Mouse (Mus musculus) adrenal gland, postnatal 10 days (tissue): ENCODE measurements at regions not wholly inside any gene's neighbourhood (a gene's known extent, or its start where the extent isn't known, plus 50 kb on each side); places are given as distances from the start of the nearest gene placed in this dataset.
"Not testable (repeated sequence)": the region's sequence is repeated elsewhere in the genome, so short reads cannot be mapped to it uniquely, and the experiment has no call there.

ENCODE experiments used
- DNase-seq: peaks from one replicate; pipeline ENCODE4 v3.0.0; 2021; ENCODE audit warnings: mixed read lengths

DNA sequence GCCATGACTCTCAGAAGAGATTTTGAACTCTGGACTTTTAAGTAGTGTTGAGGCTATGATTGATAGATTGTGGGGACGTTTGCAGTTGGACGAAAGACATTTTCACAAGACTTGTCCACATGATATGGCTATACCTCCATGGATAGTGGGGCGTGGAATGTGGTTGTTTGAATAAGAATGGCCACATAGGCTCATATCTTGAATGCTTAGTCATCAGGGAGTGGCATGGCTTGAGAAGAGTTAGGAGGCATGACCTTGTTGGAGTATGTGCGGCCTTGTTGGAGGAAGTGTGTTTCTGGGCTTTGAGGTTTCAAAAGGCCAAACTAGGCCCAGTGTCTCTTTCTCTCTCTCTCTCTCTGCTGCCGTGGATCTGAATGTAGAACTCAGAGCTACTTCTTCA, 204.7 kb upstream of the Pclo start:
- DNase-seq, result no peak

DNA sequence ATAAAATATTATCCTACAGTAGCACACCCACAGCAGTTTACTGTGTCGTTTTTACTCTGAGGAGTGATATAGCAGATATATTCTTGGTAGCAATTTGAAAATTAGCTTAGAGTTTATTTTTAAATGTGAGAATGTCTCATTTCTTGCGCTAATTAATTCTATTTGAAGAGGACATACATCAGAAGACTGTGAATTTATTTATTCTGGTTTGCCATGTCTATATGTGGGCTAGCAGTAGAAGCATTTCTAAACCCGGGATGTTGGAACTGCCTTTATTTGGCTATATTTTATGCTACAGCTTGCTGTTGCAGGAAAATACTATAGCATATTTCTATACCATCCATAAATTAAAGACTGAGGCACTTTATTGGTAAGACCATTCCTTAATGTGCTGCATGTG, 203.0 kb upstream of the Pclo start:
- DNase-seq, result no peak

DNA sequence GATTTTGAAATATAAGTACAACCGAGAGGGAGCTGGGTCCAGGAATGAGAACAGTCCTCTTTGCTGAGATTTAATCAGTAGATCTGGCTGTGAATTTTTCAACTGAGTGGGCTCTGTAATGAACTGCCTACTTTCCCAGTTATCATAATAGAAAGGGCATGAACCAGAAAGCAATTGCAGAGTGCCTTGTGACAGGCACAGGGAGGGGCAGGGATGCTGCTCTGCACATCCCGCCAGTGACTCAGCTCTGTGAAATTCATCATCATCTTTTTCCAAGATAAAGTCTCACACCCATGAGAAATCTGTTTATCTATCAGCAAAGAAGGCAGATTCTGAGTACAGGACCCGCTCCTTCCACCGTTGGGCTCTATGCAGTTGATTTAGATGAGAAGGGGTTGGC, 194.5 kb upstream of the Pclo start:
- no peak for DNase-seq

DNA sequence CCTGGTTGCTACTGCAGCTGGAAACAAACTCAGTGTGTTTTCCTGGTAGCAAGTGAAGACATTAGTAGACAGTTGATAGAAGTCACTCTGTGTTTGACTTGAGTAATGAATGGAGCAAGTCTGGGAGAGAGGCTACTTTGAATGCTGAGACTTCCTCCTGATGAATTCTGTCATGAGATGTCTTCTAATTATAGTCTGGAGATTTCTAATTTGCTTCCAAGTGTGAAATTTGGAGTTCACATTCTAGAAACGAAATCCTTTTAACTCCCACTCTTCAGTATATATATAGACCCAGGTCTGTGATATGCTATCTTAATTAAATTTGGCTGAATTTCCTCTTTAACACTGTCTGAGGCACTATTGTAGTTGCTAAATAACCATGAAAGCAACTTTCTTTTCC, 192.7 kb upstream of the Pclo start:
- no peak for DNase-seq

DNA sequence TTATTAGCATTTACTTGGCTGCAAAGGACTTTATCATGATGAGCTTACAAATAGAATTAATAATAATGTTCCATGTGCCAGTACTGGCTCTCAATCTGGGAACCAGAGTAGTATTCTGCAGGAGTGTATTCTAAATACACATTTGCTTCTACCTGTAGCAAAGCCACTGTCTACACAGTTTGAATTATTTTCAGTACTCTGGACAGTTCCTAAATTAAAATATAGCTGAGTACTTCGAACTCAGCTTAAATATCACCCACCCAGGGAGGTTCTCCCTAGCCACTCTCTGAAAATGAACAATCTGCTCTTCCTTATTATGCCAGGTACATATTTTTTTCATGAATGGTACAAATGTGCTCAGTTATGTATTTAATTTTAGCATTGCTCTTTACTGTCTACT, 154.3 kb upstream of the Pclo start:
- DNase-seq, result no peak

DNA sequence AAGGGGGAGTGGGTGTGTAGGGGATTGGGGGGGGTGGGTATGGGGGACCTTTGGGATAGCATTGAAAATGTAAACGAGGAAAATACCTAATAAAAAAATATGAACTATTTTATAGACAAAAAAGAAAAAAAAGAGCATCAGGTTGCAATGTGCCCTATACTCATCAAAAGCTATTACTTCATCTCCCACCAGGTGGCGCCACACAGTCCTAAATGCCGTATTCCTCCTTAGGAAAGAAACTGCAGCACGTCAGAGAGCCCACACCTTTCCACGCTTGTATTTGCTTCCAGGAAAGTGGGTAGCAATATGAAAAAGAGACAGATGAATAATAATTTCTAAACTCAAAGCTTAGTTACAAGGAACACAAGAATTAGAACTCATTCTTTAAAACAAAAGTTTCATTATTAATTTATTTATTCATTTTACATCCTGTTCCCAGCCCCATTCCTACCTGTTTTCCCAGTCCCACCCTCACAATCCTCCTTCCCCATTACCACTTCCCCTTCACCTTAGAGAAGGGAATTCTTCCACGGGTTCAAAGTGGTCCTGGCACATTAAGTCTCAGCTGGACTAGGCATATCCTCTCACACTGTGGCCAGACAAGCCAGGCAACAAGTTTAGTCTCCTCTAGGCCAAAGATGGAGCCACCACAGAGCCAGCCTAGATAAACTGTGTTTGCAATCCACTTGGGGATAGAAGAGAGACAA, 125.4 kb upstream of the Pclo start:
- peak; percentile 72 for DNase-seq

DNA sequence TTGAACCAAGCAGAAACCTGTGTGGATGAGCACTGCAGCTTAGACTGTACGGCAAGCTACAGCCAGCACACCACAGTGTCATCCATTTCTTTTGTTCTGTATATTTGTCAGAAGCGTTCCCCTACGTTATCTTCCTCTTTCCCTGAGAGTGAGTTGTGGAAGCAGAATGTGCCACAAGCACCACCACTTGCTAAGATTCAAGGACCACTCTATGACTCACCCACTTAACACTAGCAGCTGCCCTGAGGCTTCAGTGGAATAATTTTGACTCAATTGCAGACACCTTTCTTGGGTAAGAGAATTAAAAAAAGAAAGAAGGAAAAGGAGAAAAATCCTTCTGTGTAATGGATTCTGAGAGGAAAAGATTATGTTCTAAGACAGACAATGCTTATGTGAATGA, 122.9 kb upstream of the Pclo start:
- no peak for DNase-seq

DNA sequence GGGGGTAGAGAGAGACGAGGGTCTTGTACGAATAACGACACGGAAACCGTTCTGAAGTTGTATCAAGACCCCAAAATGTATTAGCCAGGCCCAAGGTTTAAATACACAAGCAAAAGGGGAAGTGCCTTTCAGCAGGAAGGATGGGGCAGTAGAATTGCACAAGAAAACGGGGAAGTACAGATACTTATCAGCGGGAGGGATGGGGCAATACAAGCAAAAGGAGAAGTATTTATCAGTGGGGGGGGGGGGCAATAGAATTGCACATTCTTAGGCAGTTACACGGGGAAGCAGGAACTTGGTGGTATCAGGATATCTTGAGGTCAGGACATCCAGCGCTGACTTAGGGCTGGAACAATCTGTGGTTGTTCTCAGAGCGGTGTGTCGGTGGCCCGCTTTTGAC, 111.3 kb upstream of the Pclo start:
- not testable (repeated sequence) for DNase-seq

DNA sequence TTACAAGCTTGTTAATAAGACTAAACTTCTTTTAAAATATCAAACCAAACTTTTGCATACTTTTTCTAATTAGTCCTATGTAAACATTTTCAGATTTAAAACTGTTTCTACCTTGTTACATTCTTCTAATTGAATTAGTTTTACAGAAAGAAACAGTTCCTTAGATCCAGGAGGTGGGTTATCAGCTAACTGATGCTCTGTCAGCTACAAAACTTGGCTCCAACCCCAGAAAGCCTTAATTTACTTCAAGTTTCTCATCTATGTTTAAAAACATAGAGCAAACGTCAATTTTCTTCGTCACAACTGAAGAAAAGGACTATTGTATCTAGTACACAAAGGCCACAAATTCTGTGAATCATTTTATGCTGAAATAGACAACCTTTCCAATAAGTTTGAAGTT, 110.4 kb upstream of the Pclo start:
- DNase-seq, result no peak

DNA sequence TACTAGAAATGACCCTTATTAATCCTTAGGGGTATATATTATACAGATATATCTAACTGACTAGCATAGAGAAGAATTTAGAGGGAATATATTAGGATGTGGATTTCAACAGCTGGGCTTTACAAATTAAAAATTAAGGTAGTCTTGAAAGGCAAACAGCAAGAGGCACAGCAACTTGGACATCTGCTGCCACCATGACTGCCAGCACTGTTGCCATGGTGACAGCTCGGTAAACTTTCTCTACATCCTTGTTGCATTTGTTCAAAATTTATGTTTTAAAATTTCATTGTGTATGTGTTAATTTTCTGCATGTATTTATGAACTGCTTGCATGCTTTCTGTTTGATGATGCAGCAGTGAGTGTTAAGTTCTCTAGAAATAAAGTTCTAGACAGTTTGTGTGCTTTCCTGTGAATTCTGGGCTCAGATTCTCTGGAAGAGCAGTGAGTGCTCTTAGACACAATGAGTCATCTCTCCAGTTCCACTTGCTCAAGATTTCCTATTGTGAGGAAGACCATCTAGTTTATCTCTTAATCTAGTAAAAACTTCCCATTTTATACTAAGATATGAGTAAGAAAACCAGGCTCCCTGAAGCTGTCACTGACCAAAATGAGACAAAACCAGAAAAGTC, 99.4 kb upstream of the Pclo start:
- no peak for DNase-seq

DNA sequence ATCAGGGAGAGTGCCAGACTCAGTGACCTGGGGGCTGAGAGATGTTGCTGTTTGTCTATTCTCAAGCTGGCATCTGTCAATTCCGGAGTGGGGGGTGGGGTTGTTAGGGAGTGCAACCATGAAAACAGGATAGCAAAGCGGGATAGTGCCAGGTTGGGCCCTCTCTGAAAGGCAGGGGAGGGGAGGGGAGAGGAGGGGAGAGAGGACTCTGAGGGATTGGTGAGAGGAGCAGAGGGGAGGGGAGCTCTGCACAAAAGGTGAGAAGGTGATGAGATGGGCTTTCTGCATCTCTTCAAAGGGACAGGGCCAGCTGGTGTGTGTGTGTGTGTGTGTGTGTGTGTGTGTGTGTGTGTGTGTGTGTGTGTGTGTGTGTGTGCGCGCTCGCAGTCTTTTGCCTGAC, 61.6 kb upstream of the Pclo start:
- DNase-seq, result no peak
